Mouse (Mus musculus) CH12.LX (cell line): ENCODE measurements around the gene Miox. TPM values are rescaled to one million over a fixed set of nuclear protein-coding genes. Genes with fewer than 3 reads are reported as not detected.

Source experiments
- DNase-seq: peaks from one replicate; pipeline ENCODE4 v3.0.0-alpha.2; 2013; ENCODE audit errors: extremely low read depth
- H3K27ac ChIP-seq: 2 replicates; pipeline ENCODE4 v1.5.1; 2012; ENCODE audit warnings: low read depth, mild to moderate bottlenecking, control low read depth, moderate library complexity; ENCODE audit not compliant: insufficient read depth
- H3K27me3 ChIP-seq: replicated peaks from 2 replicates; pipeline ENCODE3; 2012; ENCODE audit warnings: inconsistent platforms
- H3K36me3 ChIP-seq, 2 experiments: replicated peaks in 1 of 2; 2 replicates each; pipeline versions ENCODE3 to v1.6.1; 2012; ENCODE audit warnings: inconsistent platforms in 1 of 2, low read length in 1 of 2, mild to moderate bottlenecking in 1 of 2, mixed read lengths in 1 of 2, moderate library complexity in 1 of 2; ENCODE audit not compliant: control insufficient read depth in 1 of 2, insufficient read depth in 1 of 2
- H3K4me1 ChIP-seq, 2 experiments: 2 replicates each; pipeline ENCODE4 v1.6.1; 2012; ENCODE audit warnings: inconsistent platforms in 1 of 2, moderate library complexity in 1 of 2; ENCODE audit not compliant: insufficient read depth in 2 of 2, control insufficient read depth in 1 of 2
- H3K4me2 ChIP-seq: 2 replicates; pipeline ENCODE4 v1.6.1; 2012; ENCODE audit warnings: low read depth, mild to moderate bottlenecking, control low read depth; ENCODE audit not compliant: poor library complexity, insufficient read depth, severe bottlenecking
- H3K4me3 ChIP-seq, 3 experiments: fragments of 150-350 bp in 1 of 3; sonication (generic) in 1 of 3; replicated peaks in 1 of 3; 2 replicates each; pipeline versions ENCODE3 to v1.5.1; 2011 to 2012; ENCODE audit warnings: low read depth in 2 of 3, low read length in 2 of 3, mild to moderate bottlenecking in 2 of 3, moderate library complexity in 2 of 3, control low read depth in 1 of 3, improper control_type of control experiment in 1 of 3, inconsistent platforms in 1 of 3, mixed read lengths in 1 of 3; ENCODE audit not compliant: poor library complexity in 1 of 3
- H3K79me2 ChIP-seq: replicated peaks from 2 replicates; pipeline ENCODE4 v1.6.1; 2012; ENCODE audit warnings: mild to moderate bottlenecking, moderate library complexity; ENCODE audit not compliant: control insufficient read depth, poor library complexity, insufficient read depth, severe bottlenecking; ENCODE audit errors: extremely low read depth
- H3K9ac ChIP-seq: 2 replicates; pipeline ENCODE4 v1.6.1; 2012; ENCODE audit warnings: low read depth, mild to moderate bottlenecking, control low read depth, moderate library complexity; ENCODE audit not compliant: insufficient read depth
- H3K9me3 ChIP-seq: replicated peaks from 2 replicates; pipeline ENCODE3; 2012; ENCODE audit warnings: low read length, inconsistent platforms, mixed read lengths
- BHLHE40 ChIP-seq: IDR thresholded peaks from 2 replicates; pipeline ENCODE4 v1.6.1; 2011; ENCODE audit warnings: mild to moderate bottlenecking, low read depth, low read length, improper control_type of control experiment
- CHD2 ChIP-seq: IDR thresholded peaks from 2 replicates; pipeline ENCODE4 v1.6.1; 2011; ENCODE audit warnings: low read length, improper control_type of control experiment
- ELF1 ChIP-seq: IDR thresholded peaks from 2 replicates; pipeline ENCODE4 v1.6.1; 2014; ENCODE audit warnings: low read depth, mild to moderate bottlenecking, inconsistent platforms, low read length, improper control_type of control experiment
- HCFC1 ChIP-seq: IDR thresholded peaks from 2 replicates; pipeline ENCODE4 v1.6.1; 2012; ENCODE audit warnings: low read depth, mild to moderate bottlenecking, inconsistent platforms, low read length, improper control_type of control experiment
- IRF4 ChIP-seq: IDR thresholded peaks from 2 replicates; pipeline ENCODE4 v1.6.1; 2014; ENCODE audit warnings: low read depth, mild to moderate bottlenecking, inconsistent platforms, low read length, improper control_type of control experiment
- JUN ChIP-seq: IDR thresholded peaks from 2 replicates; pipeline ENCODE4 v1.6.1; 2011; ENCODE audit warnings: low read depth, mild to moderate bottlenecking, low read length, improper control_type of control experiment, moderate library complexity; ENCODE audit not compliant: insufficient read depth
- JUND ChIP-seq: conservative IDR thresholded peaks from 2 replicates; pipeline ENCODE4 v1.6.1; 2011; ENCODE audit warnings: low read depth, low read length, improper control_type of control experiment
- KAT2A ChIP-seq: IDR thresholded peaks from 2 replicates; pipeline ENCODE4 v1.6.1; 2012; ENCODE audit warnings: low read length, improper control_type of control experiment, inconsistent platforms; ENCODE audit not compliant: insufficient replicate concordance
- MAZ ChIP-seq: IDR thresholded peaks from 2 replicates; pipeline ENCODE4 v1.6.1; 2012; ENCODE audit warnings: low read depth, mild to moderate bottlenecking, inconsistent platforms, low read length, improper control_type of control experiment, moderate library complexity
- MEF2A ChIP-seq: IDR thresholded peaks from 2 replicates; pipeline ENCODE4 v1.6.1; 2014; ENCODE audit warnings: low read depth, mild to moderate bottlenecking, inconsistent platforms, low read length, improper control_type of control experiment, borderline replicate concordance
- MXI1 ChIP-seq: IDR thresholded peaks from 2 replicates; pipeline ENCODE4 v1.6.1; 2011; ENCODE audit warnings: mild to moderate bottlenecking, low read depth, low read length, improper control_type of control experiment
- MYC ChIP-seq: IDR thresholded peaks from 2 replicates; pipeline ENCODE4 v1.6.1; 2011; ENCODE audit warnings: low read depth, mild to moderate bottlenecking, improper control_type of control experiment, low read length
- NELFE ChIP-seq: IDR thresholded peaks from 2 replicates; pipeline ENCODE4 v1.6.1; 2011; ENCODE audit warnings: low read depth, low read length, improper control_type of control experiment
- PAX5 ChIP-seq: IDR thresholded peaks from 2 replicates; pipeline ENCODE4 v1.6.1; 2012; ENCODE audit warnings: low read length, inconsistent platforms, mixed read lengths
- POLR2A ChIP-seq: IDR thresholded peaks from 2 replicates; pipeline ENCODE4 v1.6.1; 2011; ENCODE audit warnings: low read depth, mild to moderate bottlenecking, improper control_type of control experiment, low read length
- POLR2AphosphoS2 ChIP-seq: IDR thresholded peaks from 2 replicates; pipeline ENCODE4 v1.6.1; 2011; ENCODE audit warnings: low read depth, low read length, improper control_type of control experiment
- SIN3A ChIP-seq: IDR thresholded peaks from 2 replicates; pipeline ENCODE4 v1.6.1; 2012; ENCODE audit warnings: low read length, improper control_type of control experiment, inconsistent platforms
- SMC3 ChIP-seq: IDR thresholded peaks from 2 replicates; pipeline ENCODE4 v1.6.1; 2011; ENCODE audit warnings: low read depth, low read length, improper control_type of control experiment
- TBP ChIP-seq: conservative IDR thresholded peaks from 2 replicates; pipeline ENCODE4 v1.6.1; 2011; ENCODE audit warnings: low read depth, low read length, improper control_type of control experiment
- ZKSCAN1 ChIP-seq: IDR thresholded peaks from 2 replicates; pipeline ENCODE4 v1.6.1; 2012; ENCODE audit warnings: low read depth, inconsistent platforms, low read length, improper control_type of control experiment, borderline replicate concordance
- ZMIZ1 ChIP-seq: IDR thresholded peaks from 2 replicates; pipeline ENCODE4 v1.6.1; 2012; ENCODE audit warnings: low read depth, mild to moderate bottlenecking, inconsistent platforms, low read length, improper control_type of control experiment
- dilution Hi-C: fragments of 300-500 bp; cut with MboI; formaldehyde crosslinking; loops from 2 replicates; pipeline ENCODE4 v1.14.3; 2020; ENCODE audit warnings: low sequenced_read_pairs; ENCODE audit not compliant: extremely low pct_unique_long_range_greater_than_20kb, extremely low pct_ligation_motif_present
- in situ Hi-C: fragments of 300-500 bp; cut with MboI; formaldehyde crosslinking; loops from 3 replicates; pipeline ENCODE4 v1.14.3; 2019; ENCODE audit warnings: low sequenced_read_pairs, low pct_ligation_motif_present, low pct_unique_long_range_greater_than_20kb, mixed read lengths
- polyA plus RNA-seq: library from polyadenylated mRNA; unstranded; fragments of >175 nt; gene quantifications from 2 replicates; pipeline ENCODE4 v1.2.1, GENCODE M21; 2012; ENCODE audit warnings: low read depth; ENCODE audit not compliant: insufficient read length
- total RNA-seq, 2 experiments: library from RNA; depleted of rRNA; stranded (reverse); fragments of 300-350 nt in 1 of 2; fragments of >200 nt in 1 of 2; gene quantifications; 2 replicates each; pipeline ENCODE4 v1.2.3; 2012 to 2014

The Miox gene
- total and polyA plus RNA-seq, 3 experiments: not detected

DNA sequence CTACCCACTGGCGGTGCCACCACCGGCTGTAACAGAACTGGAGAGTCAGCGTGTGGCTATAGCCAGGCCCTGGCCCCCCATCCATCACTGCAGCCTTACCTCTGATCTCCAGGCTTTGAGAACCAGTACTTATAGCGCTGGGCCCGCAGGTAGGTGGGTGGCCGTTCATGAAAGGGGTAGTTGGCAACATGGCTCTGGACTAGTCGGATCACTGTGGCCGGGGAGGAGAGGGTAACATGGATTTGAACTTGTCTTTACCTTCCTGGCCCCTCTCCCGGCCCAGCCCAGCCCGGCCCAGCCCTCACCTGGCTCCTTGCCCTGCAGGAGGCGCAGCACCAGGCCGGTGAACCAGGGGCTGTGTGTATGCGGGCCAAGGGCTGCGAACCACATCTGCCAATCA is 17.9 kb downstream of the Miox start:
- in situ Hi-C loops (loop anchor here (25.0 kb wide), 1 partner anchor 240 kb away; the partner anchor contains the start of gene Tubgcp6), dilution Hi-C loops (no loop called here)
- no peaks in the 10 kb centered on the region for H3K9me3 ChIP-seq
- H3K27ac ChIP-seq: no peak overlapping the region
- DNase-seq: no peak
- H3K27me3 ChIP-seq: no peaks in the 10 kb centered on the region
- H3K36me3 ChIP-seq: peaks cover 32 to 56% of the 10 kb centered on the region in 2 experiments
- H3K9ac ChIP-seq: no peak overlapping the region
- H3K4me1 ChIP-seq: peaks cover 10 to 13% of the 10 kb centered on the region in 2 experiments
- no peak overlapping the region for H3K4me3 ChIP-seq
- no peak overlapping the region for H3K4me2 ChIP-seq
- H3K79me2 ChIP-seq: peaks cover 22% of the 10 kb centered on the region
- no peak for TF ChIP-seq PAX5
- no peak for TF ChIP-seq JUN
- TF ChIP-seq MYC: no peak
- TF ChIP-seq ELF1: no peak
- no peak for TF ChIP-seq MXI1
- TF ChIP-seq IRF4: no peak
- no peak for TF ChIP-seq MEF2A
- no peak for TF ChIP-seq MAZ
- no peak for TF ChIP-seq POLR2AphosphoS2
- no peak for TF ChIP-seq NELFE
- no peak for TF ChIP-seq SIN3A
- TF ChIP-seq POLR2A: no peak
- TF ChIP-seq ZMIZ1: no peak
- TF ChIP-seq ZKSCAN1: no peak
- TF ChIP-seq SMC3: no peak

- in situ Hi-C loops: loop anchor here (25.0 kb wide), 1 partner anchor 240 kb away; the partner anchor contains the start of gene Tubgcp6
- Histone ChIP-seq H3K9ac (no peak overlapping the region), H3K27me3 (no peaks in the 10 kb centered on the region), H3K9me3 (no peaks in the 10 kb centered on the region), H3K79me2 (peaks cover 29% of the 10 kb centered on the region), H3K4me1 (peaks cover 10 to 21% of the 10 kb centered on the region in 2 experiments), H3K36me3 (peaks cover 32 to 56% of the 10 kb centered on the region in 2 experiments), H3K27ac (no peak overlapping the region), H3K4me3 (no peak overlapping the region), H3K4me2 (no peak overlapping the region)
- no peak for DNase-seq
- TF ChIP-seq JUND (no peak), KAT2A (no peak), HCFC1 (no peak), BHLHE40 (no peak), JUN (no peak), TBP (no peak), CHD2 (no peak)
- dilution Hi-C loops: no loop called here
Measured at GRCm38 (mm10) chr15:89352795-89353194, 18.6 kb downstream of the Miox start.
